Mouse (Mus musculus) limb, embryonic 15.5 days (tissue): ENCODE measurements around the gene A430078G23Rik. TPM values are rescaled to one million over a fixed set of nuclear protein-coding genes. Genes with fewer than 3 reads are reported as not detected.

Experiments used
- ATAC-seq: fragments of 200-750 bp; cut with Nextera tagmentation; 2 replicates; pipeline ENCODE4 v1.8.0; 2017; ENCODE audit warnings: low read depth, moderate TSS enrichment; ENCODE audit not compliant: insufficient number of reproducible peaks, low FRiP score, low TSS enrichment
- H3K27ac ChIP-seq: fragments of 300-500 bp; sonication (generic); 2 replicates; pipeline ENCODE4 v1.5.1; 2015; ENCODE audit warnings: moderate library complexity, mild to moderate bottlenecking, inconsistent platforms
- H3K27me3 ChIP-seq: fragments of 300-500 bp; sonication (generic); 2 replicates; pipeline ENCODE4 v1.6.1; 2015; ENCODE audit warnings: inconsistent platforms
- H3K36me3 ChIP-seq: fragments of 300-500 bp; sonication (generic); 2 replicates; pipeline ENCODE4 v1.6.1; 2015; ENCODE audit warnings: inconsistent platforms
- H3K4me1 ChIP-seq: fragments of 300-500 bp; sonication (generic); 2 replicates; pipeline ENCODE4 v1.6.1; 2015; ENCODE audit warnings: inconsistent platforms
- H3K4me2 ChIP-seq: fragments of 300-500 bp; sonication (generic); 2 replicates; pipeline ENCODE4 v1.6.1; 2015; ENCODE audit warnings: mild to moderate bottlenecking, inconsistent platforms
- H3K4me3 ChIP-seq: fragments of 300-500 bp; sonication (generic); 2 replicates; pipeline ENCODE4 v1.5.1; 2015; ENCODE audit warnings: mild to moderate bottlenecking, inconsistent platforms
- H3K9ac ChIP-seq: fragments of 300-500 bp; sonication (generic); 2 replicates; pipeline ENCODE4 v1.6.1; 2015; ENCODE audit warnings: inconsistent platforms
- H3K9me3 ChIP-seq: fragments of 300-500 bp; sonication (generic); 2 replicates; pipeline ENCODE4 v1.6.1; 2016; ENCODE audit warnings: inconsistent platforms
- WGBS: fragments of 180-500 bp; shearing (Covaris S2); methylation state at CpG from one replicate; pipeline ENCODE4 v1.1.7; 2015; 5-methylcytosine and 5-hydroxymethylcytosine counted together
- polyA plus RNA-seq: library from polyadenylated mRNA; unstranded; fragments of >200 nt; fragmentation: Nextera tagmentation; extraction: Ambion mirVana; gene quantifications from 2 replicates; pipeline ENCODE4 v1.2.1, GENCODE M21; 2015

A430078G23Rik gene
- polyA plus RNA-seq, 1 experiment from 2014 or later, result 0.20 TPM

DNA sequence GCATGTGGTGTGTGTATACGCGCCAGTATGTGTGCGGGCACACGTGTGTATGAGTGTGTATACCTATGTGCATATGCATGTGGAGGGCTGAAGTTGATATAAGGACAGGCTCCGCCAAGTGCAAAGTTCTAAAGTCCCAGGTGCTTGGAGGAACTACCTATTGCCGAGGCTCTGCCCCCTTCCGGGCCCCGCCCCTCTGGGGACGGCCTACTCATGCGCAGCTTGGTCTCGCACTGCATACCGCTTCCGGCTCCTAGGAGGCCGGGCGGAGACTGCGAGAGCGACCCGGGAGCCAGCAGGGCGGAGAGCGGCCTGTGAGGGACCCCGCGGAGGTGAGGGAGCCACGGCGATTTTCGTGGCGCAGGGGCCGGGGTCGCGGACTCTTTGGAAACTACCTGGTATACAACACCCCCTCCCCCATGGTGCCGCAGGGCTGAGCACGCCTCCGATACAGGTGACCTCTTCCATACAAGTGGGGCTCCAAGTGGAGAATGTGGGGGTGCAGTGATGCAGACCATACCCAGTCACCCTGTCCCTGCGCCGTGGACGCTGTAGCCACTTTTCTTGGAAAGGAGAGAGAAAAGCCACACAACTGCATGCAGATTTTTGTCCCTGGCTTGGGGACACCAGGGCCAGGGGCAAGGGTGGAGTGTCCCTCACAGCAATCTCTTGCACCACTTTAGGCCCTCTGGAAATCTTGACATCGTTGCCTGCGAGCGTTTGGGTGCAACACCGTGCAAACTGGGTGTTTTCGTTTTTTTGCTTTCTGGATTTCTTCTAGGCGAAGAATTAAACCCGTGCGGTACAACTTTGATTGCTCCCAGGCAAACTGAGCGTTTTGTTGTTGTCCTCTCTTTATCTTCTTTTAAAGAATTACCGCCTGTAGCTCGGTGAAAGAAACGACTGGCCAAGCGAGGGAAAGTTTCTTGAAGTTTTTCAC is 39.8 kb downstream of the A430078G23Rik start, which contains the start of gene Arhgef18:
Gene Arhgef18 (plus strand): TSS at position 236 of the 940 bp plus-strand sequence.
- H3K27me3 ChIP-seq, result no peaks in the 10 kb centered on the region
- peak within 1 kb of the TSS; percentile 75 for H3K9ac ChIP-seq
- H3K9me3 ChIP-seq, result no peaks in the 10 kb centered on the region
- H3K4me2 ChIP-seq, result peak within 1 kb of the TSS; percentile 72
- ATAC-seq, result peak; percentile 92
- H3K36me3 ChIP-seq, result 0 out of 2 replicates have a peak, but pooled peaks cover 5% of the 10 kb centered on the region
- peak within 1 kb of the TSS; percentile 68; the same call in 1 of the 2 replicates for H3K27ac ChIP-seq
- peak within 1 kb of the TSS; percentile 81 for H3K4me3 ChIP-seq
- 1% methylated on average over 48 of the region's 48 CpGs for WGBS
- peaks cover 22% of the 10 kb centered on the region for H3K4me1 ChIP-seq

GRCm38 (mm10) chr8:3394600-3394999 is 41.4 kb downstream of the A430078G23Rik start:
- Histone ChIP-seq H3K9ac (no peak overlapping the region), H3K4me1 (peaks cover 22% of the 10 kb centered on the region), H3K9me3 (no peaks in the 10 kb centered on the region), H3K4me3 (no peak overlapping the region), H3K36me3 (0 out of 2 replicates have a peak, but pooled peaks cover 5% of the 10 kb centered on the region), H3K27ac (no peak overlapping the region), H3K27me3 (no peaks in the 10 kb centered on the region), H3K4me2 (no peak overlapping the region)
- 20% methylated on average over 6 of the region's 6 CpGs for WGBS
- no peak for ATAC-seq

GRCm38 (mm10) chr8:3395246-3395645 is 42.0 kb downstream of the A430078G23Rik start:
- no peak overlapping the region for H3K4me3 ChIP-seq
- H3K9ac ChIP-seq, result no peak overlapping the region
- H3K36me3 ChIP-seq, result peaks cover 6% of the 10 kb centered on the region; the same call in 1 of the 2 replicates
- 26% methylated on average over 4 of the region's 4 CpGs for WGBS
- H3K4me2 ChIP-seq, result no peak overlapping the region
- ATAC-seq, result no peak
- no peaks in the 10 kb centered on the region for H3K27me3 ChIP-seq
- peaks cover 22% of the 10 kb centered on the region for H3K4me1 ChIP-seq
- no peak overlapping the region for H3K27ac ChIP-seq
- no peaks in the 10 kb centered on the region for H3K9me3 ChIP-seq

- Histone ChIP-seq H3K9ac (no peak overlapping the region), H3K9me3 (no peaks in the 10 kb centered on the region), H3K36me3 (peaks cover 16% of the 10 kb centered on the region; the same call in 1 of the 2 replicates), H3K4me3 (no peak overlapping the region), H3K4me1 (peaks cover 17% of the 10 kb centered on the region), H3K27ac (no peak overlapping the region), H3K4me2 (no peak overlapping the region), H3K27me3 (no peaks in the 10 kb centered on the region)
- WGBS, result 95% methylated on average over 3 of the region's 3 CpGs
- no peak for ATAC-seq
Measured at GRCm38 (mm10) chr8:3397597-3397996, 44.4 kb downstream of the A430078G23Rik start.

- WGBS, result 39% methylated on average over 2 of the region's 2 CpGs
- Histone ChIP-seq H3K27ac (no peak overlapping the region), H3K4me2 (no peak overlapping the region), H3K4me1 (no peaks in the 10 kb centered on the region), H3K4me3 (no peak overlapping the region), H3K9ac (no peak overlapping the region), H3K27me3 (no peaks in the 10 kb centered on the region), H3K36me3 (peaks cover 16% of the 10 kb centered on the region; the same call in 1 of the 2 replicates), H3K9me3 (no peaks in the 10 kb centered on the region)
- no peak for ATAC-seq
Measured at GRCm38 (mm10) chr8:3400509-3400908, 47.3 kb downstream of the A430078G23Rik start.

- WGBS, result 66% methylated on average over 3 of the region's 3 CpGs
- no peak for ATAC-seq
Measured at GRCm38 (mm10) chr8:3407417-3407816, 54.2 kb downstream of the A430078G23Rik start.

GRCm38 (mm10) chr8:3411085-3411484 is 57.9 kb downstream of the A430078G23Rik start:
- Histone ChIP-seq H3K4me3 (no peak overlapping the region), H3K27me3 (no peaks in the 10 kb centered on the region), H3K4me1 (0 out of 2 replicates have a peak, but pooled peaks cover 12% of the 10 kb centered on the region), H3K9me3 (no peaks in the 10 kb centered on the region), H3K36me3 (no peaks in the 10 kb centered on the region; the same call in 1 of the 2 replicates), H3K9ac (no peak overlapping the region), H3K27ac (no peak overlapping the region), H3K4me2 (no peak overlapping the region)
- 78% methylated on average over 2 of the region's 2 CpGs for WGBS
- no peak for ATAC-seq

More at GRCm38 (mm10) chr8:3407417-3407816, 54.2 kb downstream of the A430078G23Rik start:
- Histone ChIP-seq H3K36me3 (no peaks in the 10 kb centered on the region; the same call in 1 of the 2 replicates), H3K4me3 (no peak overlapping the region), H3K4me1 (0 out of 2 replicates have a peak, but pooled peaks cover 10% of the 10 kb centered on the region), H3K4me2 (no peak overlapping the region), H3K9ac (no peak overlapping the region), H3K27me3 (no peaks in the 10 kb centered on the region), H3K27ac (no peak overlapping the region), H3K9me3 (no peaks in the 10 kb centered on the region)

DNA sequence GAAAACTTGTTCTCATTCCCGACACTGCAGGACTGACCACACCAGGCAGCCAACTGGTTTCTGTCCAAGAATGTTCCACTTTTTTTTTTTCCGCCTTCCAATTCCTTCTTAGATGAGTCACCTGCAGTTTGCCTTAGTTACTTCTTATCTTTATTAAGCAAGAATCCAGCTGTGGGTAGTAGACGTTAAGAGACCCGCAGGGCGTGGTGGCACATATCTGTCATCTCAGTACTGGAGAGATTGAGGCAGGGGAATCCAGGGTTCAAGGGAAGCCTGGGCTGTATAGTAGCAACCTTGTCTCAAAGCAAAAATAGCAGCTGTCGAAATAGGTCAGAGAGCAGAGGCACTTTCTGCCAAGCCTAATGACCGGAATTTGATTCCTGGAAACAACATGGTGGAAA is 58.7 kb downstream of the A430078G23Rik start:
- Histone ChIP-seq H3K36me3 (no peaks in the 10 kb centered on the region; the same call in 1 of the 2 replicates), H3K9ac (no peak overlapping the region), H3K4me3 (no peak overlapping the region), H3K4me2 (no peak overlapping the region), H3K4me1 (0 out of 2 replicates have a peak, but pooled peaks cover 12% of the 10 kb centered on the region), H3K9me3 (no peaks in the 10 kb centered on the region), H3K27ac (no peak overlapping the region; the same call in 1 of the 2 replicates), H3K27me3 (no peaks in the 10 kb centered on the region)
- ATAC-seq, result no peak
- 73% methylated on average over 7 of the region's 7 CpGs for WGBS

DNA sequence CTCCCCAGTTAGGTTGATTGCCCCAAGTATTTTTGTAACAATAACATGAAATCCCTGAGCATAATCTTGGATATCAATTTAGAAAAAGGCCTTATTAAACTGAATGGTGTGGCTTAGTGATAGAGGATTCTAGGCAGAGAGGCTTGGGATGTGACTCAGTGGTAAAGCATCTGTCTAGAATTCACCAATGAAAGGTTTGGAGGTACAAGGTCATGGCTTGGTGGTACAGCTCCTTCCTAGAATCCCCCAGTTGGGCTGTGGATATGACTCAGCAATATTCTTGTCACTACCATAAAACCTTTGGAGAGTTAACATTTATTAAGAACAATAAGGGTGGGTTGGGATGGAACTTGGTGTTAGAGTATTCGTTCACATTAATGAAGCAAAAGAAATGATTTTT is 59.6 kb downstream of the A430078G23Rik start:
- no peaks in the 10 kb centered on the region for H3K9me3 ChIP-seq
- no peak overlapping the region for H3K4me2 ChIP-seq
- no peak for ATAC-seq
- no peaks in the 10 kb centered on the region; the same call in 1 of the 2 replicates for H3K36me3 ChIP-seq
- H3K4me3 ChIP-seq, result no peak overlapping the region
- H3K4me1 ChIP-seq, result peaks cover 18% of the 10 kb centered on the region
- H3K27me3 ChIP-seq, result no peaks in the 10 kb centered on the region
- H3K27ac ChIP-seq, result no peak overlapping the region
- WGBS, result 98% methylated on average over 1 of the region's 1 CpGs
- no peak overlapping the region for H3K9ac ChIP-seq

GRCm38 (mm10) chr8:3414639-3415190 is 61.5 kb downstream of the A430078G23Rik start:
- H3K27me3 ChIP-seq, result no peaks in the 10 kb centered on the region
- no peak overlapping the region for H3K9ac ChIP-seq
- H3K4me2 ChIP-seq, result no peak overlapping the region
- H3K4me3 ChIP-seq, result no peak overlapping the region
- H3K9me3 ChIP-seq, result no peaks in the 10 kb centered on the region
- H3K27ac ChIP-seq, result no peak overlapping the region
- ATAC-seq, result no peak
- 77% methylated on average over 6 of the region's 6 CpGs for WGBS
- peaks cover 28% of the 10 kb centered on the region for H3K4me1 ChIP-seq
- no peaks in the 10 kb centered on the region; the same call in 1 of the 2 replicates for H3K36me3 ChIP-seq

GRCm38 (mm10) chr8:3415259-3415658 is 62.0 kb downstream of the A430078G23Rik start:
- Histone ChIP-seq H3K9me3 (no peaks in the 10 kb centered on the region), H3K36me3 (no peaks in the 10 kb centered on the region; the same call in 1 of the 2 replicates), H3K4me1 (peaks cover 33% of the 10 kb centered on the region), H3K4me3 (no peak overlapping the region), H3K27ac (no peak overlapping the region), H3K27me3 (no peaks in the 10 kb centered on the region), H3K4me2 (no peak overlapping the region), H3K9ac (no peak overlapping the region)
- WGBS, result 80% methylated on average over 4 of the region's 4 CpGs
- no peak for ATAC-seq
